Mouse (Mus musculus): Measurements from ENCODE around the gene 3110070M22Rik.

DNA sequence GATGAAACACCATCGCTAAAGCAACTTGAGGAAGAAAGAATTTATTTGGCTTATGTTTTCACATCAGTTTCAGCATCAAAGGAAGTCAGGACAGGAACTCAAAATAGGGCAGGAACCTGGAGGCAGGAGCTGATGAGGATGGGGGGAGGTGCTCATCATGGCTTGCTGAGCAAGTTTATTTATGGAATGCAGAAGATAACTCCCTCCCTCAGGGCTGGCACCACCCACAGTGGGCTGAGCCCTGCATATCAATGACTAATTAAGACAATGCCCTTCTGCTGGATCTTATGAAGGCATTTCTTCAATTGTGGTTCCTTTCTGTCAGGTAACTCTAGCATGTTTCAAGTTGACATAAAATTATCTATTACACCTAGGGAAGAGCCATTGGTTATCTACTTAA, 45.9 kb downstream of the 3110070M22Rik start:
- TF ChIP-seq POLR2A (IDR thresholded peaks at IDR 0.05; ENCODE audit: low read depth, low read length): no peak
- no peak for TF ChIP-seq CTCF (IDR thresholded peaks at IDR 0.05; ENCODE audit: extremely low read depth, insufficient read length, insufficient replicate concordance, low read depth, low read length)
